Mouse (Mus musculus): ENCODE measurements around the gene Noct. TPM values are rescaled to one million over a fixed set of nuclear protein-coding genes. Genes with fewer than 3 reads are reported as not detected.

Gene Noct
- total and polyA plus RNA-seq, 3 experiments: 17.8 to 26.7 TPM; not detected in 1

Other genes starting within 250 kb of the Noct start
- 46.5 and 50.2 TPM in 2 replicates for gene Elf2, start 116.2 kb downstream of the Noct start, total RNA-seq (2012; rRNA removed)
- gene Elf2, start 116.2 kb downstream of the Noct start, polyA plus RNA-seq (2012; ENCODE audit: insufficient read depth in 1 of 2, insufficient read length in 2 of 2, low read depth in 1 of 2, low replicate concordance in 2 of 2, missing spikeins in 1 of 2): 10 to 100 TPM; 38.0 to 53.3 TPM
- gene Mgarp, start 172.3 kb downstream of the Noct start, total RNA-seq (2012; rRNA removed): 0.65 and 2.0 TPM in 2 replicates
- gene Mgarp, start 172.3 kb downstream of the Noct start, polyA plus RNA-seq (2012; ENCODE audit: insufficient read depth in 1 of 2, insufficient read length in 2 of 2, low read depth in 1 of 2, low replicate concordance in 2 of 2, missing spikeins in 1 of 2): 1 to 10 TPM in 1 of 2 experiments, not detected in 1; 5.2 TPM
- gene Ndufc1, start 184.5 kb downstream of the Noct start, total RNA-seq (2012; rRNA removed): 207 and 214 TPM in 2 replicates
- gene Ndufc1, start 184.5 kb downstream of the Noct start, polyA plus RNA-seq (2012; ENCODE audit: insufficient read depth in 1 of 2, insufficient read length in 2 of 2, low read depth in 1 of 2, low replicate concordance in 2 of 2, missing spikeins in 1 of 2): 100 to 1,000 TPM in 1 of 2 experiments, not detected in 1; 115 TPM
- 36.6 and 43.4 TPM in 2 replicates for gene Naa15, start 190.7 kb downstream of the Noct start, total RNA-seq (2012; rRNA removed)
- gene Naa15, start 190.7 kb downstream of the Noct start, polyA plus RNA-seq (2012; ENCODE audit: insufficient read depth in 1 of 2, insufficient read length in 2 of 2, low read depth in 1 of 2, low replicate concordance in 2 of 2, missing spikeins in 1 of 2): 100 to 1,000 TPM in 1 of 2 experiments, 10 to 100 TPM in 1; 61.6 to 558 TPM